Mouse (Mus musculus): ENCODE data around the gene Akt2. TPM values are rescaled to one million over a fixed set of nuclear protein-coding genes. Genes with fewer than 3 reads are reported as not detected.

Akt2 gene
- 78.4 and 96.7 TPM in 2 replicates for polyA plus RNA-seq (2012; rRNA removed)

DNA sequence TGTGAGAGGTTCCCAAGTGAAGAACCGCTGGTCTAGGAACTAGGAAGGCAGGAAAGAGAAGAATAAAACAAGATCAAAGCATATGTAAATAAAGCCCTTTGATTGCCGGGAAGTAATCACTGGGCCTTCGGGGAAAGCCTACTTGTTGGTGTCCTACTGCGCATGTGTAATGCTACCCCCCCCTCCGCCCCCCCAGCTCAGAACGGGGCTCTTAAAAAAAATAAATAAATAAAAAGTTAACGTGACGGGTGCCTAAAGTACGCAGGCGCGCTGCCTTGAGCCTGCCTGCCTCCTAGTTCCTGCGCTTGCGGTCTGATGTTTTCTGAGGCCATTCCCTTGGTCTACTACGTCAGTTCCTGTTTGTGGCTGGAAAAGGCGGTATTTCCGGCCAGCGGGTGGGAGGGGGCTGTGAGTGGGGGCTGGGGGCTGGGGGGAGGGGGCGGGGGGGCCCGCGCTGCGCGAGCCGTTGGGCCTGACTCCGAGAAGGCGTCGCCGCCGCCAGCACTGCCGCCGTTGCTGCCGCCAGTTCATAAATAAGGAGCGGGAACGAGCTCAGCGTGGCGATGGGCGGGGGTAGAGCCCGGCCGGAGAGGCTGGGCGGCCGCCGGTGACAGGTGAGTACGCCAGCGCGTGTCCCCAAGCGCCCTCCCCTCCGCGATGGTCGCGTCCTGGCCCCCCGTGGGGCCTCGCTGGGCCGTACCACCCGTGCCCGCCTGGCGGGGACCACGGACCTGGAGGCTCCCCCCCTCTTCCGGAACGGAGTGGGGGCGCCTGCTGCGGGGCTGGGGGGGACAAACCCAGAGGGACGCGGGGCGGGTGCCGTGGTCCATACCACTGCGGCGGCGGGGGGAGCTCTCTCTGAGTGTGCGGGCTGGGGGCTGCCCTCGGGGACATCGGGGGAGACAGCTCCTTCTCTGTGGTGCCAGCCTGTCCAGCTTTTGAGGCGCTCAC is at the start of gene Akt2:
Gene Akt2, plus strand, starts transcription at position 287 of the 951 bp plus-strand sequence.
- DNase-seq (ENCODE audit: low spot score): peak; percentile 79

DNA sequence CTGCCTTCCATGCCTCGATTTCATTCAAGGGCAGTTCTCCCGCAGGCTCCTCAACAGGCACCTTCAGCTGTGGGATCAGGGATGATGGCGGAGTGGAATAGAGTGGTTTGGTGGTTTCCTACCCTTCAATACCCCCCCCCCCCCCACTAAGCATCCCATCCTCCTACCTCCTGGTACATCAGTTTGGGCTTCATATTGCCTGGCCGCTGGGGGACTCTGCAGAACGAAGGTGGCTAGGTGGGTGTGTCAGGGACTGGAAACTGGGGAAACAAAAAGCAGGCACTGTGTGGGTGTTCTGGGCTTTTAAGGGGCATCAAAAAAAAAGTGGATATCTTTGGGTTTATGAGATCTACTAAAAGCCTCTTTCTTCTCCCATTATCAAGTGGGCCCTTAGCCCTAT is 49.4 kb upstream of the Akt2 start:
- no peak for DNase-seq (ENCODE audit: low spot score)

DNA sequence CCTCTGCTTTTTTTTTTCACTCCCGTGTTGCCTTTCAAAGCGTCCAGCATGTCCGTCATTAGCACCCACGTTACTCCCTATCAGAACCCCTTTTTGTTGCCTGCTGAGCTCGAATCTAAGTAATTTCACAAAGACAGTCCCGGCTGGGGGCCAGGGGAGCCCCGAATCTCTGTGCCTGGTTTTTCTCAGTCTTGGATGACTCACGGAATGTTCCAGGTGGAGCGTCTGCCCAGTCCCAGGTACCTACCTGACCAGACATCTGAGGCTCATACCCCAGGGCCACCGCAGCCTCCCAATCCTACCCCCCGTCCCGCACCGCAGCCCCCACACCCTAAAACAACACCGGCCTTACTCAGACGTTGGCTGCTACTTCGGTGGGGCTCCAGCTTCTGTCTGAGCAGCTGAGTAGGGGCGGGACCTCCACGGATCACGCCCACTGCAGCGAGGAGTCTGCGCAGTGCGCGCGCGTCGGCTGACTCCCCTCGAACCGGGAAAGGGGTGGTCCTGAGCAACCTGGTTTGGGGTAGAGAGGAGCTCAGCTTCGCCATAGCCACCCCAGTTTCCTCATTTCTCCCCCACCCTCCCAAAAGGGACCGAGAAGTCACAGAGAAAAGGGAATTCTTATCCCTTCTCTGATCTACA is 48.8 kb upstream of the Akt2 start:
- DNase-seq (ENCODE audit: low spot score): peak; percentile 58

DNA sequence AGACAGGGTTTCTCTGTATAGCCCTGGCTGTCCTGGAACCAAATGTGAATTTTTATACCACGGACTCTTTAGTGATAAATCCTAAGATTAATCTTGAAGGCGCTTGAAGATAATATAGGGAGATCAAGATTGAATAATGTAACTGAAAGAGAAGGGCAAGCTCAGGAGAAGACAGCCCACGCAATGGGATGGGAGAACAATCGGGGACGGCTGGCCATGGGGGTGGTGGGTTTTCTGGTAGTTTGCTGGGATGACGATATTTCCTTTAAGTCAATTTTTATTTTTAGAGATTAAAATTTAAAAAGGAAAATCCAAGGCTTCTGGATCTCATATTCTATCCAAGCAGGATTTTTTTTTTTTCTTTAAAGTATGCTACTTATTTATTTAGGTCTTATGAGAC is 48.3 kb upstream of the Akt2 start:
- DNase-seq (ENCODE audit: low spot score): no peak

DNA sequence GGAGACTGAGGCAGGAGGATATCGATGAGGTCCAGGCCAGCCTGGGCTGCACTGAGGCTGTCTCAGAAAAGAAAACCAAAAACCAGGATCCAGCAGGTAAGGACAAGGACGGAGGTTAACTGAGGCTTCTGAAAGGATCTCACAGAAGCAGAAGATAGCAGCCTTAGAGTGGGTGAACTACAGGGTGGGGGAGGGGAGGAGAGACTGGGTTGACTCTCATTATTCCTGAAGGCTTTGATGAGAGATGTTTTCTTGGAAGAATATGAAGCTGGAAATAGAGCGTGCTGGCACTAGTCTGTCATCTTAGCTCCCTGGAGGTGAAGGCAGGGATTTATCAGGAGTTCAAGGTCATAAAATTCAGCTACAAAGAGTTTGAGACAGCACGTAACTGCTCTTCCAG is 47.5 kb upstream of the Akt2 start:
- DNase-seq (ENCODE audit: low spot score): no peak

DNA sequence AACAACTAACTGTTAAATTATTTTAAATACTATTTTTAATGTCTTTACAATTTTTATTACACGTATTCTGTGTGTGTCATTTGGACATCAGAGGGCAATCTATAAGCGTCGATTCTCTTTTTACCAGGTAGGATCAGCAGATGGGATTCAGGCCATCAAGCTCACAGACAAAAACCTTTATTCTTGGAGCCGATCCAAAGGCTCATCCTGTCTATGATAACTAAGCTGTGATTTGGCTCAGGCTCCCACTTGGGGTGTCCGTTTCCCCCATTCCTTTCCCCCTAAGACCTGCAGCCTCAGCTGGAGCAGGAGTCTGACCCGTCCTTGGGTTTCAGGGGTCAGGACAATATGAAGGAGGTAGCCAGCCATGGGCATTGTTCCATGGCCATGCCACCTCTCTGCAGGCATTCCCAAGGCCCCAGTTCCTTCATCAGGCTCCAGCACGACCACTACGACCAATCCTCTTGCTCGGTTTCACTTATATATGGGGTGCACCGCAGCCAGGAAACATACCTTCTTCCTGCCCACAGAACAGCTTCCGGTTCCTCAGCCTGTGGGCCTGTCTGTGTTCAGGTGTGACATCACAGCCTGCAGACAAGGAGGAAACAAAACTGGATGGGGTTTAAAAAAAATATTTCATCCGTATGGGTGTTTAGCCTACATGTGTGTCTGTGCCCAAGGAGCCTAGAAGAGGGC is 46.5 kb upstream of the Akt2 start:
- DNase-seq (ENCODE audit: low spot score): no peak

DNA sequence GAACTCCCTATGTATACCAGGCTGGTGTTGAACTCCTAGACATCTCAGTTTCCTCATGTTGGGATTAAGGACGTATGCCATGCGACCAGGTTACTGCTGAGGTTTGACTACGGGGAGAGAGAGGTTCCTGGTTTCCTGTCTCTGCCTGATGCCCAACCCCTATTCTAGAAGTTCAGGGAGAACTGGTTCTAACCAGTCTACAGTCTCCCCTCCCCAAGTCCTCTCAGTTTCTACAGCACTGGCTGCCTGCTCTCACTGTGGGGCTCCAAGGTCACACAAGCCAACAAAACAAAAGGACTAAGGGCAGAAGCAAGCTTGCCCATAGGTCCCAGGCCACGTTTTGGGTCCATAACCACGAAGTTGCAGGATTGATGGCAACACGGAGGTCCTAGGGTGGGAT is 41.8 kb upstream of the Akt2 start:
- no peak for DNase-seq (ENCODE audit: low spot score)

DNA sequence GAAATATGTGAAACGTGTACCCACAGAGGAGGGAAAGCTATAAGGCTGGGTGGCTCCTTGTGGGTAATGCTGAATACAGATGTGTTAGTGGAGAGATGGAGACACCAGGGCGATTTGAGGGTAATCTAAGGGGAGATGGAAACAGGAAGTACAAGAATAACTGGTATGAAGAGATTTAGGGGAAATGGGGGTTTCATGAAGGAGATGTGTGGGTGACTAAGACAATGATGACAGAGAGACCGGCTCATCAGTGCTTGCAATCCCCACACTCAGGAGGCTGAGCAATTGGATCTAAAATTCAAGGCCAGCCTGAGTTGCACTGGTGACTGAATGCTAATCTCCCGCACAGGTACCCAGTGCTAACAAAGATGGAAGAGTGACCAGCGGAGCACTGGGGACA is 39.3 kb upstream of the Akt2 start:
- no peak for DNase-seq (ENCODE audit: low spot score)

DNA sequence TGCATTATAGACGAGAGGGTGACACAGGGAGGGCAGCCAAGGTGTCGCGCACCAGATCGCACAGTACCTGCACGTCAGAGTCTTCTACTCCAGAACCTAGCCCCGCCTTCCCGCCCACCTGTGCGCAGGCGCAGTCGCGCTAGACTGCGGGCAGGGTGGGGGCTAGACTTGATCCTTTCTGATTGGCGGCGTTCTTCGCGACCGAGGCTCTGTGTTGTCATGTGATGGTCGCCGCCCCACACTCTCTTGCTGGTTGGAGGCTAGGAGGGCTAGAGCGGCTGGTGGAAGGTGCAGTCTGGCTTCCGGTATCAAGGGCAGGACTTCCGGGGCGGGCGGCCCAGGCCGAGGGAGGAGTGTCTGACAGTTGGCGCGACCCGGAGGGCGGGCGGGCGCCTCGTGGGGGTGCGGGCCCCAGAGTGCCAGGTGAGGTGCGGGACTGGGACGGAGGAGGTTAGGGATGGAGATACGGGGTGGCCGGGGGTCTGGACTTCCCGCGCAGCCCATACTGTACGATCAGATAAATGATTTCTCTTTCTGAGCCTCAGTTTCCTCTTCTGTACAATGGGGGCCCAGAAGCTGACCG is 38.3 kb upstream of the Akt2 start, which contains the start of the genes Pld3 and 2310022A10Rik:
Gene Pld3, minus strand, starts transcription at position 288 of the 583 bp plus-strand sequence.
Gene 2310022A10Rik, plus strand, starts transcription at position 303 of the 583 bp plus-strand sequence.
- DNase-seq (ENCODE audit: low spot score): peak; percentile 88

DNA sequence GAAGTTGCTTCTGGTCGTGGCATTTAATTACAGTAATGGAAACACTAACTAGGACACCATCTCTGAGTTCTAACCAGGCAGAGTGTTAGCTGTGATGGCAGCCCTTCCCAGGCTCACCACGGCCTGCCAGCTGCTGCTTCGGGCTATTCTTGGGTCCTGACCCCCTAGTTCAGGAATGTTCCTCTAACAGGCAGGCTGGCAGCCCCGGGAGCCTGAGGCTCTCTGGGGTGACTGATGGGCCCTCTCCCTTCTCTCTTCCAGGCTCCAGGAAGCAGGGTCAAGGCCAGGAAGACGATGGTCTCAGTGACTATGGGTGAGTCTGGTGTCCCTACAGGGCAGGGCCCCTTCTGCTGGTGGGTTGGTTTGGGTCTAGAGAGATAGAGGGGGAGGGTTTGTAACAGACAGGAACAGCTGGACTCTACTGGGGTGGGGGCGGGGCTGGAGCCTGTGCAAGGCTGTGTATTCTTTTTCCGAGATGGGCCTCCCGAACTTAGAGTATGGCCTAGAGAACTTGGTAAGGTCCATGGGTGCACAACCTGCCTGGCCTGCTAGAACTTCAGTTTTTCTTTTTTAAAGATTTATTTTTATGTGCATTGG is 31.0 kb upstream of the Akt2 start:
- DNase-seq (ENCODE audit: low spot score): no peak

DNA sequence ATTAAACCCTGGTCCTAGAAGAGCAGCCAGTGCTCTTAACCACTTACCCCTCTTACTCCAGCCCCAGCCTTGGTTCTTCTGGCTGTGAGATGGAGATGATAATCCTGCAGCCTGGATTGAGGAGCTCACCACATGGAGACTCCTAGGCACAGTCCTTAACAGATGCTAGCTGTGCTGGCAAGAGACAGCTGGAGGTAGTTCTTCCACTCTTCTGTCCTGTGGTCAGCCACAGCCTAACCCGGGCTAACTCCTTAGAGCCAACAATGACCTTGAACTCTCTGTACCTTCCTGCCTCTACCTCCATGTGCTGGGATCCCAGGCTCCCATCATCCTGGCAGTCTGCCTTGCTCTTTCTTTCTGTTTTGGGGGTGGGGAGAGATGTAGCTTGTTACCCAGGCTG is 30.4 kb upstream of the Akt2 start:
- no peak for DNase-seq (ENCODE audit: low spot score)

DNA sequence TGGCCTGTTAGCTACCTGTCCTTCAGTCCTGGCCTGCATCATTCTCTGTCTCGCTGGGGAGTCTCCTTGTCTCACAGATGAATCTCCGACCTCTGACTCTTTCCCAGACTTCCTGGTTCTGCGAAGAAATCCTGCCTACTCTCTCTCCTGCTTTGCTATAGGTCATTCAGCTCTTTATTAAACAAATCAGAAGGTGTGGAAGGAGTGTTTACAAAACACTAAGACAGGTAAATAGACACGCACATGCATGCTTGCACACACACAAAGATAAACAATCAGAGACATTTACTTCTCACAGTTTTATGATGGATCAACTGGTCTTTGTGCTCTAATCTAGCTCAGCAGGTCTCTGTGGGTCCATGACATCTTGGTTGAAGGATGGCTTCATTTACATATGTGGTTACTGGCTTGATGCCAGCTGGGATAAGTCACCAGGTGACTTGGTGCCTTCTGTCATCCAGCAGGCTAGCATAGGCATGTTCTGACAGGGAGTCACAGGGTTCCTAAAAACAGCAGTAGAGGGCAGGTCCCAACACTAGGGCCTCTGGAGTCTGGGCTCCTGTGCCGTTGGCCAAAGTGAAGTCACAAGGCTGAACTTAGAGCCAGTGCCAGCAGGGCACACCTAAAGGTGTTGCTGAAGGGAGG is 21.6 kb upstream of the Akt2 start:
- no peak for DNase-seq (ENCODE audit: low spot score)

DNA sequence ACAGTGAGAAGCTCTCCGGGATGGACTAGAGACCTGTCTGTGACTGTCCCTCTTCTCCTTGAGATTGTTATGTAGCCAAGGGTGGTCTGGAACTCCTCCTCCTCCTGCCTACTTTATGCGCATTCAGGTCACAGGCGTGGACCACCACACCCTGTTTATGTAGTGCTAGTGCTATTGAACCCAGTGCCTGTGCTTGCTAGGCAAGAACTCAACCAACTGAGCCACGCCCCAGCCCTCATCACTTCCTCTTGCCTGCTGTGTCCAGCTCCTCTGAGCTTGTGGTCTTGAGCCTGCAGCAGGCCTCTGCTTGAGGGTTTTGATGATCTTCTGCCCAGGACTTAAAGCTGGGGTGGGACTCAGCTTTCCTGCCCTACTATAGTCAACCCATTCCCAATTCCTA is 19.2 kb upstream of the Akt2 start:
- DNase-seq (ENCODE audit: low spot score): no peak

DNA sequence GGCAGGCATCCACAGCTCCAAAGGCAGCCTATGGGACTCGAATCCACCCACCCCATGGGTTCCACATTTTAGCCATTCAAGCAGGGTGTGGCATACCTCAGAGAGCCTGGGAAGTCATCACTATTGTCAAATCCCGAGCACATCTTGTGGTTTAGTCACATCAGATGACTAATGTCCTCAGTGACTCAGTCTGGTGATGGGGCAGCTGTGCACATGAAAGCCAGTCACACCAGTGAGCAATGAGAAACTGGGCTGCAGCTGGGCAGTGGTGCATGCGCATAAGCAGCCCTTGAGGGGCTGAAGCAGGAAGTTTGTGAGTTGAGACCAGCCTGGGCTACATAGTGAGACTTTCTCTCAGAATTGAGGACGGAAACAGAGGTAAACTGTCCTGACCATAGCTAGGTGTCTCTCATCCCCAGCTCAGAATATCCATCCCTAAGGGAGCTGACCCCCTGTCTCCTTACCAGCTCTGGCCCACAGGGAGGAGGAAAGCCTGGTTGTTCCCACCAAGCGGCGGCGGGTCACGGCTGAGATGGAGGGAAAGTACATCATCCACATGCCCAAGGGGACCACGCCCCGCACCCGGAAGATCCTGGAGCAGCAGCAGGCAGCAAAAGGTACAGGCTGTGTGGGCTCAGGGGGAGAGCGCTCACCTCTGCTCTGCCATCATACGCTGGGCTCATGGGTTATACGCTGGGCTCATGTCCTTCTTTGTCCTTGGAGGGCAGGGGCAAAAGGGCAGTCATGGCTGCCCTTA is 17.1 kb upstream of the Akt2 start:
- DNase-seq (ENCODE audit: low spot score): no peak

DNA sequence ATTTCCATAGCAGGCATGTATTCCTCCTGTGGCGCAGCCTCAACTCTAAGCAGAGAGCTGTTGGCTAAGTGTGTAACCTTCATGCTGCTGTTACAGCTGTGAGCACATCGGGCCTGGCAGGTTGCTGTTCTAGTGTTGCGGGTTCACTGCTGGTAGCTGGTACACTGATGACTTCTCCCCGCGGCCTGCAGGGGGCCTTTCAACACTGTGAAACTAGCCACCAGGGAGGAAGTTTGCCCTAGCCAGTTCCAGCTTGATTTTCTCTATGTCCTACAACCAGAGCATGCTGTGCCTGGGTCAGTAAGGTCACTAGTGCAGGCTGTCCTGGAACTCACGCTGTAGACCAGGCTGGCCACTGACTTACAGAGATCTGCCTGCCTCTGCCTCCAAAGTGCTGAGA is 14.4 kb upstream of the Akt2 start:
- DNase-seq (ENCODE audit: low spot score): no peak

DNA sequence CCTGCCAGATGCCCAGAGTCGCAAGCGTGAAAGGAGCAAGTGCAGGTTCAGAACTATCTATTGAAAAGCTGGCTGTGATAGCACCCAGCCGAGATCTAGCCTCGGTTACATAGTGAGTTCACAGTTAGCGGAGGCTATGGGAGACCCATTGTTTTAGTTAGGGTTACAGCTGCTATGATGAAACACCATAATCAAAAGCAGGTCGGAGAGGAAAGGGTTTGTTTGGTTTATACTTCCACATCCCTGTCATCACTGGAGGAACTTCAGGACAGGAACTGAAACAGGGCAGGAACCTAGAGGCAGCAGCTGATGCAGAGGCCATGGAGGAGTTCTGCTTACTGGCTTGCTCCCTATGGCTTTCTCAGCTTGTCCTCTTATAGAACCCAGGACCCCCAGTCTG is 13.8 kb upstream of the Akt2 start:
- no peak for DNase-seq (ENCODE audit: low spot score)

DNA sequence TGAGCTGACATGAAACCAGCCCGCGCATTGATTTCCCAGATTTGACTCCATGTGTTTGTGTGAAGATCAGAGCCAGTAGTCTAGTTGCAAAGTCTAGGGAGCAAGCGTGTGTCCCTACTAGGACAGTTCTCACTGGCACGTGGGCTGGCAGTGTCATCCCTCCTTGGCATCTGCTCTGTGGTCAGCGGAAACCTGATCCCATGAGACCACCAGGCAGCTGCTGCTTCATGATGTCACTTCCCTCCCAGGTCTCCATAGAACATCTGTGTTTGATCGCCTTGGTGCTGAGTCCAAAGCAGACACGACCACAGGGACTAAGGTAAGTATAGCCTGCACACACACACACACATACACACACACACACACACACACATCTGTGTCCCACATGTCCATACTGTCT is 12.9 kb upstream of the Akt2 start:
- no peak for DNase-seq (ENCODE audit: low spot score)

DNA sequence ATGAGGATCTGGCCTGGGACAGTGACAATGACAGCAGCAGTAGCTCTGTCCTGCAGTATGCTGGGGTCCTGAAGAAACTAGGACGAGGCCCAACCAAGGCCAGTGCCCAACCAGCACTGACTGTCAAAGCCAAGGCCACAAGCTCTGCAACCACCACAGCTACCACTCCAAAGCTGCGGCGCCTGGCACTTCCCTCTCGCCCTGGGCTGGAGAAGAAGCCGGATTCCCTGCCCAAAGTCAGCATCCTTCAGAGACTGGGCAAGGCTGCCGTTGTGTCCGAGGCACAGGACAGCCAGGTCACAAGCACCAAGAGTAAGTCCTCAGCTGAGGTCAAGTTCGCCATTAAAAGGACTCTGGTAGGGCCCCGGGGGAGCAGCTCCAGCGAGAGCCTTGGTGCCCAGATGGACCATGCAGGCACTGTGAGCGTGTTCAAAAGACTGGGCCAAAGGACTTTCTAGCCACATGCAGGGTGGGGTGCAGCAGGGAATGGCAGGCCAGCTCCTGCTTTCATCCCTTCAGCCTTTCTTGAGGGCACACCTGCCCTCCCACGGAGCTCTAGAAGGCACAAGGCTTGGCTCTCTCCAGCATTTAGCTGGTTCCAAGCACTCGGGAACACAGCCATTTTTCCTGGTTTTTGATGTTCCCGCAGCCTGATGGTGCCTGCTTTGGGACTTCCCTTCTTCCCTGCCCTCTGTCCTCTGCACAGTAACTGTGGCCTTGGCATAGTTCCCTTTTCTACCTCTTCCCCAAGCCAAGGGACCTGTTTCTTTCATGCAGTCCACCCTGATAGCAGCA is 10.8 kb upstream of the Akt2 start:
- DNase-seq (ENCODE audit: low spot score): no peak

DNA sequence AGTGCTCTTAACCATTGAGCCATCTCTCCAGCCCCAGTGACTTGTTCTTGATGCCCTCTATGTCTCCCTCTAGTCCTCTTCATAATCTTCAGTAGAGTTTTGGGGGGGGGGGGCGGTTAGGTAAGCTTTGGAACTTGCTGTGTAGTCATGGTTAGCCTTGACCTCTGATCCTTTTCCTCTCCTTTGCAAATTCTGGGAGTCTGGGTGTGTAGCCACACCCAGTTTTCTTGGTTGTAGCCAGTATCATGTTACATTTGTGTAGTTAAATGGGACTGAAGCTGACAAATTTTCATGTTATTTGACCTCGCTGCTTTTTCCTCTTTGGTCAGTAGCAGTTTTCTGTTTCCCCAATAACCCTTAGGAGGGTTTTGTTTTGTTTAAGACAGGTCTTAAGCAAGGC is 4.5 kb upstream of the Akt2 start:
- no peak for DNase-seq (ENCODE audit: low spot score)

DNA sequence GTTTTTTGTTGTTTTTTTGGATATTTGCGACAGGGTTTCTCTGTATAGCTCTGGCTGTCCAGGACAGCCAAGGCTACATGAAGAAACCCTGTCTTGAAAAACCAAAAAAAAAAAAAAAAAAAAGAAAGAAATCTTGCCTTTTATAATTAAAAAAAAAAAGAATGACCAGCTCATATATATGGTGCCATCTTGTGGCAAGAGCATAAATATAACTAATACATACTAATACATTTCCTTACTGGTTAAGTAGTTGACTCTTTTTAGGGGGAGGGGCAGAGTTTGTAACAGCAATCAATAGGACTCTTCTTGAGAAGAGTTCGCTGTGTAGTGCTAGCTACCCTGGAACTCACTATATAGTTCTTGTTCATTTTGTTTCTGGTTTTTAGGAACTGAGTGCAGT is 3.6 kb upstream of the Akt2 start:
- no peak for DNase-seq (ENCODE audit: low spot score)
